Mouse (Mus musculus) bone marrow macrophage, adult 2 months (primary cell): ENCODE measurements around the gene Sel1l3.

Experiments
- CTCF ChIP-seq: IDR thresholded peaks from 2 replicates; pipeline ENCODE4 v1.5.1; 2012; ENCODE audit warnings: low read depth, mild to moderate bottlenecking, low read length, moderate library complexity
- POLR2A ChIP-seq: IDR thresholded peaks from 2 replicates; pipeline ENCODE4 v1.6.1; 2012; ENCODE audit warnings: mild to moderate bottlenecking, low read depth, low read length, borderline replicate concordance

DNA sequence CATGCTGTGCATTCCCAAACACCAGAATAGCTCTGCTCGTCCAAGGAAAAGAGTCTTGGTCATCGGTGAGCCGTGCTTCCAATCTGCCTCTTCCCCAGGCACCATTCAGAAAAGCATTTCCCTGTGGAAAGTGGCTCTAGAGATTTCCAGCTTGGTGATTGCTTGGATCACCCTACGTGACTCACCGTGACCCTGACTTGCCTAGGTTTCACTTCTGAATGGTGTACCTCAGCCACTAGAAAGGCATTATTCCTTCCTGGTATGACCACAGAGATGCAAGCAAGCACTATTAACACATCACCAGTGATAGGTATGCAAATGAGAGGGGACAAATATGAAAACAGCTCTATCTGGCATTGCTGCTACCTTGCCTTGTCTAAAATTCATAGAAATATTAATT is 28.2 kb upstream of the Sel1l3 start:
- no peak for TF ChIP-seq CTCF
- TF ChIP-seq POLR2A = no peak
